Mouse (Mus musculus) lung, adult 2 months (tissue): ENCODE measurements at regions not wholly inside any gene's neighbourhood (a gene's known extent, or its start where the extent isn't known, plus 50 kb on each side); places are given as distances from the start of the nearest gene placed in this dataset.

Experiments
- CTCF ChIP-seq: fragments of 200-500 bp; IDR thresholded peaks from 2 replicates; pipeline ENCODE4 v1.5.1; 2011; ENCODE audit warnings: mild to moderate bottlenecking, low read length, control low read depth; ENCODE audit not compliant: insufficient read depth
- POLR2A ChIP-seq: fragments of 200-500 bp; IDR thresholded peaks from 2 replicates; pipeline ENCODE4 v1.6.1; 2011; ENCODE audit warnings: low read depth, mild to moderate bottlenecking, control low read depth, low read length, borderline replicate concordance; ENCODE audit errors: extremely low read depth

- TF ChIP-seq POLR2A (no peak), CTCF (no peak)
Observed at GRCm38 (mm10) chr2:138761400-138761799, 505.0 kb downstream of the Btbd3 start.
